Mouse (Mus musculus): ENCODE measurements around the gene Rbm15.

DNA sequence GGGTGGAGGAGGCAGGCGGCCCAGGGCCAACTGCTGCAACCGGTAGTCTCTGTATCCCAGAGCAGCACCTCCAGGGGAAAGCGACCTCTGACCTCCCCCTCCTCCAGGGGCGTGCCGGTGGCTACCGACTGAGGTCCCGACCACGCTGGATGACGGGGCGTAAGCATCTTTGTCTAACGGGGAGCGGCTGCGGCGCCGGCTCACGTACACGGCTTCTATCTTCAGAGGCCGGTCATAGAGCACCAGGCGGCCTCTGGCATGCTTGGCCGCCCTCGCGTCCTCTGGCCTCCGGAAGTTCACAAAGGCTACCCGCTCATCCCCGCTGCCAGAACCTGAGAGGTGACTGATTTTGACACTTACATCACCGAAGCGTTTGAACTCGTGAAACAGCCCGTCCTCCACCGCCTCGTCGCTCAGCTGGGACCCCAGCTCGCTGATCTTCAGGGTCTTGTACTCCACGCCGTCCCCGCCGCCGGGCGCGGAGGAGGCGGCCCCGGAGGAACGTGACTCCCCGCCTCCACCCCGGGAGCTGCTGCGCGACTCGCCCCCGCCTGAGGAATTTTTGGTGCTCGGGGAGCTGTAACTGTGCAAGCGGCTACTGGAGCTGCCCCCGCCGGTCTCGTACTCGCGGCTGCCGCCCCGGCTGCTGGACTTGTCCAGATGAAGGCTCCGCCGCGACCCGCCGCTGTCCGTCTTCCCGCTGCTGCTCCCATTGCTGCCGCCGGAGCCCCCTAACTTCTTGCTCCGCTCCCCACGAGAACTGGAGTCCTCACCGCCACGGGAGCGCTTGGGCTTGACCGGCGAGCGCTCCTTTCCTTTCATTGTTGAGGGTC is 1.1 kb downstream of the Rbm15 start:
- TF ChIP-seq POLR2A (IDR thresholded peaks at IDR 0.05; ENCODE audit: extremely low read depth, insufficient read depth, low read length) (no peak), CTCF (IDR thresholded peaks at IDR 0.05; ENCODE audit: low read depth, low read length) (no peak)
